Comparison of ENCODE assay signal across 31 mouse cellular contexts in genomic region chr12:32764747-32765146, GRCm38 (mm10). TPM values are rescaled to one million over a fixed set of nuclear protein-coding genes. Genes with fewer than 3 reads are reported as not detected.
DNase-seq lines count a peak whose midpoint lies in the region; ATAC-seq and TF ChIP-seq lines count a peak whose summit lies in the region.
"Had no signal": no experiment of that assay in that cellular context is flagged by ENCODE, and none has a peak within 500 bp of the region (broad histone marks: within the 10 kb centered on the region; RNA-seq: fewer than 3 reads in every experiment).

No protein-coding gene starts in this region.

- peak; percentile 39 for ATAC-seq in intestine, embryonic 15.5 days
- ATAC-seq in intestine, postnatal 0 days = peak; percentile 40
- ATAC-seq: activated CD4-positive, CD25-positive, alpha-beta regulatory T cell, adult 4 months; CD4-positive, CD25-positive, alpha-beta regulatory T cell, adult 4 months; forebrain, embryonic 14.5 days; forebrain, embryonic 16.5 days; Patski had no signal

- 83% methylated on average over 7 of the region's 7 CpGs for WGBS in intestine, embryonic 15.5 days
- 61% methylated on average over 7 of the region's 7 CpGs for WGBS in intestine, postnatal 0 days

- H3K4me2 ChIP-seq in intestine, embryonic 15.5 days (replicated peaks) = no peak overlapping the region
- no peak overlapping the region; the same call in 1 of the 2 replicates for H3K4me2 ChIP-seq in intestine, postnatal 0 days (replicated peaks; ENCODE audit: low read depth)
- H3K4me2 ChIP-seq: embryonic facial prominence, embryonic 13.5 days; embryonic facial prominence, embryonic 15.5 days; forebrain, embryonic 12.5 days had no signal

- no peaks in the 10 kb centered on the region for H3K4me1 ChIP-seq in intestine, embryonic 15.5 days (replicated peaks)
- peaks cover 13% of the 10 kb centered on the region; the same call in 1 of the 2 replicates for H3K4me1 ChIP-seq in intestine, postnatal 0 days (replicated peaks; ENCODE audit: control insufficient read depth, insufficient read depth, low read length)
- H3K4me1 ChIP-seq: embryonic facial prominence, embryonic 15.5 days; forebrain, embryonic 10.5 days; forebrain, embryonic 12.5 days had no signal

- H3K4me3 ChIP-seq in intestine, embryonic 15.5 days (replicated peaks) = no peak overlapping the region
- H3K4me3 ChIP-seq in intestine, postnatal 0 days (ENCODE audit: low read depth, low read length) = no peak overlapping the region
- H3K4me3 ChIP-seq: embryonic facial prominence, embryonic 13.5 days; embryonic facial prominence, embryonic 15.5 days; erythroblast, embryonic 14.5 days; forebrain, embryonic 10.5 days; forebrain, embryonic 12.5 days had no signal

- H3K27ac ChIP-seq in intestine, embryonic 15.5 days = no peak overlapping the region
- peak overlapping the region; percentile 69 for H3K27ac ChIP-seq in intestine, postnatal 0 days (ENCODE audit: low read depth, low read length)
- H3K27ac ChIP-seq: embryonic facial prominence, embryonic 13.5 days; embryonic facial prominence, embryonic 15.5 days; forebrain, embryonic 10.5 days; forebrain, embryonic 12.5 days had no signal

- no peaks in the 10 kb centered on the region for H3K36me3 ChIP-seq in intestine, embryonic 15.5 days
- no peaks in the 10 kb centered on the region for H3K36me3 ChIP-seq in intestine, postnatal 0 days (ENCODE audit: control insufficient read depth, insufficient read depth)
- H3K36me3 ChIP-seq: embryonic facial prominence, embryonic 13.5 days; embryonic facial prominence, embryonic 15.5 days; forebrain, embryonic 10.5 days; forebrain, embryonic 12.5 days; G1E had no signal

- TF ChIP-seq CTCF in intestine, postnatal 0 days (IDR thresholded peaks at IDR 0.05; ENCODE audit: low read depth) = no peak

- peak; percentile 72 for DNase-seq in heart, adult 11 months
- no peak for DNase-seq in heart, adult 8-10 months (ENCODE audit: low spot score)
- peak; percentile 52 for DNase-seq in adipocyte (ENCODE audit: low spot score)
- no peak for DNase-seq in adrenal gland, adult 18-20 months (ENCODE audit: low spot score in 2 of 2)
- DNase-seq in natural killer cell, adult 2 months (ENCODE audit: low spot score in 2 of 2) = no peak
- DNase-seq in spleen, postnatal 36 days (ENCODE audit: low spot score in 2 of 2) = no peak
- DNase-seq: adrenal gland, adult 8-10 months; adrenal gland, postnatal 14 days; adrenal gland, postnatal 36 days; B cell, adult 2 months; cerebellum, adult 11 months; cerebellum, adult 18-20 months; cerebellum, adult 8-10 months; cerebellum, adult 9-11 months; cerebellum, postnatal 14 days; cerebellum, postnatal 36 days; embryo, embryonic 11 days had no signal

- H3K9me3 ChIP-seq in intestine, embryonic 15.5 days = no peaks in the 10 kb centered on the region
- no peaks in the 10 kb centered on the region for H3K9me3 ChIP-seq in intestine, postnatal 0 days (ENCODE audit: control insufficient read depth)
- H3K9me3 ChIP-seq: embryonic facial prominence, embryonic 13.5 days; embryonic facial prominence, embryonic 15.5 days; forebrain, embryonic 10.5 days; forebrain, embryonic 12.5 days; G1E had no signal

- no peaks in the 10 kb centered on the region for H3K27me3 ChIP-seq in intestine, embryonic 15.5 days (replicated peaks)
- H3K27me3 ChIP-seq in intestine, postnatal 0 days (replicated peaks; ENCODE audit: control insufficient read depth, insufficient read depth, low read length) = no peaks in the 10 kb centered on the region
- H3K27me3 ChIP-seq: CH12.LX; embryonic facial prominence, embryonic 13.5 days; embryonic facial prominence, embryonic 15.5 days; forebrain, embryonic 12.5 days; Patski had no signal

- H3K9ac ChIP-seq in intestine, embryonic 15.5 days = no peak overlapping the region
- H3K9ac ChIP-seq in intestine, postnatal 0 days (ENCODE audit: low read depth, low read length) = no peak overlapping the region
- H3K9ac ChIP-seq: embryonic facial prominence, embryonic 13.5 days; embryonic facial prominence, embryonic 15.5 days; forebrain, embryonic 12.5 days had no signal

RNA-seq across cellular contexts. Expression of gene Nampt, which starts 54.6 kb away (rescaled TPM):
- 100 to 1,000 TPM; 154 to 156 (median 155) TPM for total RNA-seq in heart, adult 8-10 months (2022)
- polyA plus RNA-seq in intestine, embryonic 15.5 days (2015; fragmentation: Nextera tagmentation; extraction: Ambion mirVana) = 26.2 and 31.0 TPM in 2 replicates
- 16.2 and 17.3 TPM in 2 replicates for polyA plus RNA-seq in intestine, postnatal 0 days (2015; fragmentation: Nextera tagmentation; extraction: Ambion mirVana)
- total RNA-seq in adrenal gland, adult 18-20 months (2021) = 100 to 1,000 TPM in 1 of 2 experiments, 10 to 100 TPM in 1; 78.1 to 102 TPM

Comparison
In these comparisons a context has a peak if more than half of its experiments do, and no peak if none do; other contexts are left out.
1. DNase-seq: peak in heart, adult 11 months (single experiment) and adipocyte (single experiment); none in heart, adult 8-10 months (single experiment), adrenal gland, adult 18-20 months (0 of 2), natural killer cell, adult 2 months (0 of 2) and spleen, postnatal 36 days (0 of 2).